Mouse (Mus musculus) megakaryocyte progenitor cell, adult 5-6 weeks (primary cell): ENCODE measurements around the gene Fpr3. TPM values are rescaled to one million over a fixed set of nuclear protein-coding genes. Genes with fewer than 3 reads are reported as not detected.
"Not testable (repeated sequence)": the region's sequence is repeated elsewhere in the genome, so short reads cannot be mapped to it uniquely, and the experiment has no call there.

Source experiments
- ATAC-seq: replicated peaks from 2 replicates; pipeline ENCODE4 v1.8.0; 2016; ENCODE audit warnings: mild to moderate bottlenecking, moderate TSS enrichment, inconsistent platforms; ENCODE audit not compliant: poor library complexity
- total RNA-seq, 2 experiments: library from RNA; stranded (forward) in 1 of 2; stranded (reverse) in 1 of 2; fragments of 157-497, 149-512 nt in 1 of 2; fragments of 200-1000 nt in 1 of 2; gene quantifications; 2 replicates each; pipeline versions ENCODE4 v1.2.3 to v1.2.4; 2015 to 2017

The Fpr3 gene
- total RNA-seq (2015) (not detected in 2 replicates), total RNA-seq (2017) (not detected in 2 replicates)

DNA sequence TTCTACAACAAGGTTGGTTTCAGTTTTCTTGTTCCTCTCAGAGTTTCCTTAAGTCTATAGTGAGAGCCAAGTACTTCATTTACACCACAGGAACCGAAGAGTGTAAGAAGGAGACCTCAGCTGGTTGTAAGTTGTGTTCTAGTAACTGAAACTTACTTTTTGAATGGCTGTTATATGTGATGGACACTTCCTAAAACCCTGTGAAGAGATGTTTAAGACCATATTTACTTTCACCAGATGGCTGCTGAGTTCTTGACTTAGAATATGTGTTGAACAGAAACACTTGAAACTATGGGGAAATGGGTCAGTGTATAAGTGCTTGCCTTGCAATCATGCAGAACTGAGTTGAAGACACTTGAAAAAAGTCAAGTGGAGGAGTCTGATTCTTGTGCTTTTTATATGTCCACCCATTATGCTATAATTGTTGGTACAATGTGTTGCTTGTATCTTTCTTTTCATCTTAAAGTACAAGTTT lies at the start of gene Fpr3, which contains the start of gene Fpr2:
Gene Fpr3, plus strand, starts transcription at position 79 of the 475 bp plus-strand sequence.
Gene Fpr2, plus strand, starts transcription at position 51 of the 475 bp plus-strand sequence.
- ATAC-seq = 0 out of 2 replicates have a peak, but pooled peaks have one; percentile 8

DNA sequence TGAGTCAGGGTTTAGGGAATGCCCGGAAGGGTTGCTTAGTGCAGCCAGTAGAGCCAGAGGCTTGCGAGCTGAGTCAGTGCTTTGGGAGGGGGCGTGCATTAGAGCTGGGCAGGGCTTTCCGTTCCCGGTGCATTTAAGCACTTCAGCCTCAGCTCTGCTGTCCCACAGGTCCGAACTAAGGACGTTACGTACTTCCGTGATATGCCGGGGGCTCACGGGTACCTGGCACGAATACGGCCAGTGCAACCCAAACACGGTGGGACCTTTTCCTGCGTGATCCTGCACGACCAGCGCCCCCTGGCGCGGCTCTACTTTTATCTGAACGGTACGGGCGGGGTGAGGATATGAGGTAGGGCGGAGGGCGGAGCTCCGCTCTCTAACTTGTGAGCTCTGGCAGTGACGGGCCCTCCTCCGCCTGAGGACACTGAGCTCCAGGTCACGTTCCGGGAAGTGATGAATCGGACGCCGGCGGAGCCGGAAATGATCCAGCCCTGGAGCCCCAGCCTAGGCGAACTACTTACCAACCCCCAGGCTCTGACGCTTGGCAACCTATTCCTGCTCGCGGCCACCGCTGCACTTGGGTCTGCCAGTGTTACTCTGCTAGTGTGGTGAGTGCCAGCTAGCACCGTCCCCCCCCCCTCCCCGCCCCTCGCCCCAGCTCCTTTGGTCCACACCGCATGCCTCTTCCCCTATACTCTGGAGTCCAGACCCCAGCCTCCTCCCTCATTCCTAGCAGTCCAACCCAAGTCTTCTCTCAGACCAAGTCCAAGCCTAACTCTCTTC lies 49.5 kb upstream of the Fpr3 start:
- ATAC-seq = peak; percentile 93

DNA sequence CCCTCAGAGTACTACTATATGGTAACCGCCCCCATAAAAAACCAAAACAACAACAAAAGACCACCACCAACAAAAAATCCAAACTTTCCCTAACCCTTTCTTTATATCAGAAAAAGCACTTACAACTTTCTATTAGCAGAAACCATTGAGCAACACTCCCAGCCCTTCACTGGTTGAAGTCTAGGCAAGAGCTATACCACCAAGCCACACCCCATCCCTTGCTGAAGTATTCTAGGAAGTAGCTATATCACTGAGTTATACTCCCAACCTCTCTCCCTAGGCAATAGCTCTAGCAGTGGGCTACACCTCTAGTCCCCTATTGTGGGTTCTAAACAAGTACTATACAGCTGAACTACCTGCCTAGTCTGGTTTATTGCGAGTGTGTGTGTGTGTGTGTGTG lies 48.4 kb upstream of the Fpr3 start:
- no peak for ATAC-seq

DNA sequence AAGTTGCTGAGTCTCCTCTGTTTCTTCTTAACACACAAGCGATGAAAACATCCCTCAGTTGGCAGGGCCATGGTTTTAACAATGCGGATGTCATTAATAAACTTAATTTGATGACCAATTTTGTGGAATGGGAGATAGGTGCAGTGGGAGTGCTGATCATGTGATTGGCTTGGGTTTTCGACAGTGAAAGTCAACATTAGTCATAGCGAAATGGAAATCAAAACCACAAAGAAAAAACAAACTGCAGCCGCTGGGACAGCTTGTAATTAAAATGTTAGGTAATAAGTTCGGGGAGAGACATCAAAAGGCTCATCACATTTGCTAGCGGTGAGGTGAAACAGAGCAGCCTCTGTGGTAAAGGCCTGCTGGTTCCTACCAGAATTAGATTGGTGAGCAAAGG lies 46.9 kb upstream of the Fpr3 start:
- ATAC-seq = no peak

DNA sequence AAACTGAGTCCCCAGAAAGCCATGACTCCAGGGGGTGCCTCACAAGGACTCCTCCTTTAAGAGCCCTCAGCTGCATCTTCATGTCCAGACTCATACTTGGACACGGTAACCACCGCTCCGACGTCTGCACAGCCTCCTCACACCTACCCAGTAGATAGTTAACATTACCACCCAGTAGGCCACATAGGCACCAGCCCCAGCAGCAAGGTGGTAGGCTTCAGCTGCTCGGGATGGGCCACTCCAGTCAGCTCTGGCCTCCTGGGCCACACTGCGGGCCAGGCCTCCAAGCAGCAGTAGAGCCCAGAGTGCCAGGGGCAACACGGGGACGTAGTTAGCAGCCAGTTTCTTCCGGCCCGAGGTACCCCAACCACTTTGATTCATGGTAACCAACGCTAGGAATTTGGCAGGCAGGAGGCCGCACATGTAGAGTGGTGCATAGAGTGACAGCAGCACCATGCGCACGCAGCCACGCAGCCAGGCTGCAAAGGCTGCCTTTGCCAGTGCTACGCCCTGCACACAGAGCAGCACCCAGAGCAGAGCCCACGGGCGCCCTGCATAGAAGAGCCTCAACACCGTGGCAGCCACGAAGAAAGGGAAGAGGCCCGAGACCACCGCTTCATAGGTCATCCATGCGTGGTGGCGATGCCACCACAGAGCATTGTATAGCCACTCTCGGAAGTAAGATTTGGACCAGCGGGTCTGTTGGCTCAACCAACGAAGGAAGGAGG lies 44.0 kb upstream of the Fpr3 start:
- ATAC-seq = no peak

DNA sequence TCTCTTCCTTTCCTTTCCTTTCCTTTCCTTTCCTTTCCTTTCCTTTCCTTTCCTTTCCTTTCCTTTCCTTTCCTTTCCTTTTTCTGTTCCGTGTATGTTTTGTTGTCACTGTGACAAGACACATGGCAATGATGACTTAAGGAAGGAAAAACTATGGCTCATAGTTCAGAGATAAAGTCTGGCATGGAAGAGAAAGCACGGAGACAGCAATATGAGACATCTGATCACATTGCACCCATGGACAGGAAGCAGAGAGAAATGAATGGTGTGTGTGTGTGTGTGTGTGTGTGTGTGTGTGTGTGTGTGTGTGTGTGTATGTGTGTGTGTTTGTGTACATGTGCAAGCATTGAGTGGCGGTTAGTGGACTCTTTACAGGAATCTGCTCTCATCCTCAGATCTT lies 43.0 kb upstream of the Fpr3 start:
- ATAC-seq = not testable (repeated sequence)

DNA sequence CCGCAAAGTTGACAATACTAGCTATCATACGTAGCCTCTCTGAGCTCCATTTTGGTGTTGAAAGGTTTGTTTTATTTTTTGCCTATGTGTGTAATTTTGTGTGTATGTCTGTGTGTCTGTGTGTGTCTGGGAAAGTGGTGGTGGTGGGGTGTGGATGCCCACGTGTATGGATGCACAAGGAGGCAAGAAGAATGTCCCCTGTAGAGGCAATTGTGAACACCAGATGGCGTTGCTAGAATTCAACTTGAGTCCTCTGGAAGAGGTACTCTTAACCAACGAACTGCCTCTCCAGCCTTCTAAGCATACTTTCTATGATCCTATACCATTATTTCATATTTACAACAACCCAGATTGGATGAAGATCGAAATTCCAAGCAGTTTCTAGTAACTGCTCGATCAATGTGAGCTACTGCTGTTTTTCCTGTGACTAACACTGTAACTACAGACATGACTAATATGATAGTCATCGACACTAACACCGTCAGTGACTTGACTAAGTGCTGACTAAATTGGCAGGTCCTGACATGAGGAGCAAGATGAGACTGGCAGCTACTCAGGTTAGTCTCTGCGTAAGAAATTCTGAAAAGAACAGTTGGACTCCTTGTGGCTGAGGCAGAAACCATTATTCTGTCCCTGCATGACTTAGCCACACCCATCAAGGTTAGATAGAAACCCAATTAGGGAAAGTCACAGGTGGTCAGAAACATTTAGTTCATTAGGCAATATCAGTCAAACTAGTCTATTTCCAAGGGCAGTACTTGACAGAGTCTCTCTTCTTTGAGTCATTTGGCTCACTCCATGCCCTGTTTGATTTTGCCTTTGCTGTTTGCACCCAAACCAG lies 42.2 kb upstream of the Fpr3 start:
- ATAC-seq = peak; percentile 67

DNA sequence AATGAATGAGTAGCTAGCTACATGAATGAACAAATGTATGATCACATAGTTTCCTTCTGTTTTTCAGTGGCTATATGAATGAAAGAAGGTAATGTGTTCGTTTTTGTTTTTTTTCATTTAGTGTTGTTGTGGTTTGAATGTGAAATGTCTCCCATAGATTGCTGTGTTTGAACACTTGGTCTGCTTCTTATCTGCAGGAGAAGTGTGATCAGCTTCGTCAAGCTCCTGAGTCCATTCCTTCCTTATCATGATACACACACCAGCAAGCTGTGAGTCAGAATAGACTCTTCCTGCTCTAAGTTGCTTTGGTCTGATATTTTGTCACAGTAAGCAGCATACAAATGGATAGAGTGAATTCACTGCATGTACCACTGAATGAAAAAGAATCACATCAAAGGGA lies 38.7 kb upstream of the Fpr3 start:
- peak; percentile 81 for ATAC-seq

DNA sequence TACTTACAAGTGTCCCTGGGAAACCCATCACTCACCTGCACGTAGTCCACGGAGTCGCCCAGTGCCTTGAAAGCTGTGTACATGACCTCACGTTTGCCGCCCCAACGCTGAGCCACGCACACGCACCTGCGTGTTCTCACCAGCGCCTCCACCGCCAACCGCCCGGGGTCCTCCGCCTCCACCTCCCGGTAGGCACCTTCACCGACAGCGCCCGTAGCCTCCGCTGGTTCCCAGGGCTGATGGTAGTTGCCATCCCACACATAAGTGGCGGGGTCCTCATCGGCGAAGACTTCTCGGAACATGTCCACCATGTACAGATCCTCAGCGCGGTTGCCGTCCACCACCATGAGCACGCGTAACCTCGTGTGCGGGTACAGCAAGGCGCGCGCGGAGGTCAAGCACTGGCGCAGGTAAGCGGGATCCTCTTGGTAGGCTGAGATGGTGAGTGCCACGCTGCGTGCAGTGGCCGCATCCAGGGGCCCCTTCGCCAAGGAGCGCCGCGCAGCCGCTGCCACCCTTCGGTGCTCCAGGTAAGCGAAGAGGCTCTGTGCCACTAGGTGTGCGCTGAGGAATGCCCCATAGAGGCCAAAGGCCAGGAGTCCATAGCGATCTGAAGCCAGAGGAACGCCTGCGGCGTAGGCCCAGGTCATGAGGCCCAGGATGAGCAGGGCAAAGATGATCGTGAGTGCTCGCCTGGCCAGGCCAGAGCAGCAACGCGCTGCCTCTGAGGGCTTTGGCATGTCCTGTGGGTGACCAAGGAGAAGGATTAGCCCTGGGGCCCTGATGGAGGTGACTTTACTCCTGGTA lies 37.5 kb upstream of the Fpr3 start:
- no peak for ATAC-seq

DNA sequence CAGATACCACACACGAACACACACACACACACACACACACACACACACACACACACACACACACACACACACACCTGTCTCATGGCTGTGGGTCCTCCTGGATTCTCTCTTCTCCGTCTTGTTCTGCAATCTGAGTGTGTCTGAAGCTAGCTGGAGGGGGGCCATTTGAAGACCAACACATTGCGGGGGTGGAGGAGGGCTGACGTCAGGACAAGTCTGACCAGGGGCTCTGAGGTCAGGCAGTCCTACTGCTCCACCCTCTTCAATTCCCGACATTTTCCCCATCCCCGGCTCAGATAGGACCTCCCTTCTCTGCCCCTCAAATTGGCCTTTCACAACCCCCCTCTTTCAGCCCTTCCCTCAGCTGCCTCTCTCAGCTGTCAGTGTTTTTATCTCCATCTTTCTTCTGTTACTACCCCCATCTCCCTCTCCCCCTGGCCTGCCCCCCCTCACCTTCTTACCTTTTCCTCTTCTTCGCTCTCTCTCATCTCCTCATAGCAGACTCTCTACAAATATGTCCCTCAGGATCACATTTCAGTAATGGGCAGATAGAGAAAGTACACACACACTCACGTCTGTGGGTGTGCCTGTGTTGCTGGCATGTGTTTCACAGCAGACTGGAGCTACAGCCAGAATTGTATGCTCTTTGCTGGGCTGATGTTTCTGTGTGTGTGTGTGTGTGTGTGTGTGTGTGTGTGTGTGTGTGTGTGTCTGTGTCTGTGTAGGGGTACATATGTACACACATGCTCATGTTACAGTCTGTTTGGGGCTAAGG lies 32.4 kb upstream of the Fpr3 start, which contains the start of gene Has1:
Gene Has1, minus strand, starts transcription at position 142 of the 775 bp plus-strand sequence.
- no peak for ATAC-seq

DNA sequence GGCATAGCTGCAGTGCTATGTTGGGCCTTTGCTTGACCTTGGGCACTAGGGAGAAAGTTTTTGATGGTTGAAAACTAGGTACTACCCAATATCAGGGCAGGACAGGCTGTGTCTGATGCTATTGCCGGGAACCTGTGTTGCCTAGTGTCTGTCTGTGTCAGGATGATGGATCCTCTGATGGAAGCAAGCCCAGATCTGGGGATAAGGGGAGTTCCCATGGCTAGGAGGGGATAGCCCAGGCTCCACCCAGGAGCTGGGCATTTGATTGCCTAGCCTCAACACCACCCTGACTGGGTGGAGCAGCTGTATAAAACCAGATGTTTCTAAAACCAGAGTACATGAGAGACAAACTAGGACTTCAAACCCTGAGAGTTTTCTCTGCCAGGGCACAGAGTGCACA lies 31.0 kb upstream of the Fpr3 start:
- ATAC-seq = no peak

DNA sequence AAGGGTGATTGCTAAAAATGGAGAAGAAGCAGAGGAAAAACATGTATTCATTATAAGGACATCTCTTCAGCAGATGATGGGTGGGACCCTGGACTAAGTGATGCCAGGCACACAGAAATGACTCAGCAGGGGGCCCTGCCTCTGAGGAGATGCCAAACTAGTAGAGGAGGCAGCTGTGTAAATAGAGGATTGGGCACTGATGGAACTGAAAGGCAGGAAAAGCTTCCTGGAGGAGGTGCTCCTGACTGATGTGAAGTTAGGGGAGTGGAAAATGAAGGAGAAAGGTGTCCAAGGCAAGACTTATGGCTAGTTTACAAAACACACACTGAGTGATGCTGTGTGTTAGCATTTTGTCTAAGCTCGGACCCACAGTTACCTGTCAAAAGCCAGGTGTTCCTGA lies 30.2 kb upstream of the Fpr3 start:
- ATAC-seq = no peak

DNA sequence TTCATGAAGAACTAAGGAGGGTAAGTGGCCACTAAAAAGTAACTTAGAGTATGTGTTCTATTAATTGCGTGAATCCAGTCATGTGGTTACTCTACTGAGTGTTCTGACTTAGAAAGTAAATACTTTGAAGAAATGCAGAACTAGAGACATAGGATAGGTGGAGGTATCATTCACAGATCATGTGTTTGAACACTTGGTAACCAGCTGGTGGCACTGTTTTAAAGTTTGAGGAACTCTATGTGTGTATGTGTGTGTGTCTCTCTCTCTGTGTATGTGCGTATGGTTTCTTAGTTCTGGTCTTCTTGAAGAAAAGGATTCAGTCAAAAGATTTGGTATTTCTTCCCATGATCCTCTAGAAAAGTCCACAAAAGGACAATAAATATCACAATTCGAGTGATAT lies 27.5 kb upstream of the Fpr3 start:
- ATAC-seq = peak; percentile 88

DNA sequence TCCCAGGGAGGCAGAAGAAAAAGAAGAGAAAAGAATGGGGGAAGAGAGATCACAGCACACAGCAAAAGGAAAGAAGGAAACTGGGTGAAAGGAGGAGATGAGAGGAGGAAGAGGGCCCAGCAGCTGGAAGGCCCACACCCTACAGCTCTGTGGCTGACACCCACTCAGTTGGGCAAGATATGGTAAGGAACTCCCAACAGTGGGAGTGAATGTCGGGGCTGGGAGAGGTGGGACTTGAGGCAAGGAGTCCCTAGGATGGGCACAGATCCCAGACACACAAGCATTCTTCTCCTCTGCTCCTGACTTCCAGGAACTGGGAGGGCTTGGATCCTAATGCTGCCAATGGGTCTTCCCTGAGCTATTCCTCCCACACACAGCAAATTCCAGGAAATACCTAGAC lies 25.3 kb upstream of the Fpr3 start:
- no peak for ATAC-seq

DNA sequence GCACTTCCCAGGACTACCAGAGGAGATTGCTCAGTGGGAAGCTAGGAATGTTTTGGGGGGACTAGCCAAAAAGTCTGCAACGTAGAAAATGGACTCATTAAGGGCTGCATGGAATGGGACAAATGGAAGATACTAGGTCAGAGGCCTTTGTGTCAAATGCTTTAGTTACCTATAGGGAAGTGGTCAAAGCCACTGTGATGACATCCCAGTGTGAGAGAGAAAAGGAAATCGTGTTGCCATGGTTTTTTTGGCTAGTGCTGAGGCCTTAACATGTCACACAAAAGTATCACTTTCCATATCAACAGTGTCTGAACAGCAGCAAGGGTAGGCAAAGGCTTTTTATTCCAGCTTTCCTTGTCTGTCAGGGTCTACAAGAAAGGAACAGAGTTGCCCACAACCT lies 22.5 kb upstream of the Fpr3 start:
- peak; percentile 91 for ATAC-seq

DNA sequence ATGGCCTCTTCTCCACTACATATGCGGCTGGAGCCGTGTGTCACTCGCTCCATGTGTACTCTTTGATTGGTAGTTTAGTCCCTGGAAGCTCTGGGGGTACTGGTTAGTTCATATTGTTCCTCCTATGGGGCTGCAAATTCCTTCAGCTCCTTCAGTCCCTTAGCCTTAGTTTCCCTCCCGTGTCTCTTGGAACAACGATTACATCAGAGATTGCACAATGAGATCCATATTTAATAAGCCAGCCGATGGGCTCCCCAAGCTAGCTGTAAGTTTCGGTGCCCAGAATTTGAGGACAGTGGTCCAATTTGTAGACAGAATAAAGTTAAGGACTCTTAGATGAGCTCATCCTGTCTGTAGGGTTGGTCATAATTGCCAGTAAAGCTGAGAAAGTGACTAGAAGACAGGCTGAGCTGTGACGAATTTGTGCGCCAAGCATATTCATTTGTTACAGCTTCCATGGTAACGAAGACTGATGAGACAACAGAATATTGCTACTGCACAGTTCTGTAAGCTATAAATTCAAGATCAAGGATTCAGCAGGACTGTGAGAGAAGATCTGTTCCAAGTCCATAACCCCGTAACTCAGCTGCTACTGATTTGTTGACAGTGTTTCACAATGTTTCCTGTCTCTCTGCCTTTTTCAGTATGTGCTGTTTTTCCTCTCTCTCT lies 20.7 kb upstream of the Fpr3 start:
- no peak for ATAC-seq

DNA sequence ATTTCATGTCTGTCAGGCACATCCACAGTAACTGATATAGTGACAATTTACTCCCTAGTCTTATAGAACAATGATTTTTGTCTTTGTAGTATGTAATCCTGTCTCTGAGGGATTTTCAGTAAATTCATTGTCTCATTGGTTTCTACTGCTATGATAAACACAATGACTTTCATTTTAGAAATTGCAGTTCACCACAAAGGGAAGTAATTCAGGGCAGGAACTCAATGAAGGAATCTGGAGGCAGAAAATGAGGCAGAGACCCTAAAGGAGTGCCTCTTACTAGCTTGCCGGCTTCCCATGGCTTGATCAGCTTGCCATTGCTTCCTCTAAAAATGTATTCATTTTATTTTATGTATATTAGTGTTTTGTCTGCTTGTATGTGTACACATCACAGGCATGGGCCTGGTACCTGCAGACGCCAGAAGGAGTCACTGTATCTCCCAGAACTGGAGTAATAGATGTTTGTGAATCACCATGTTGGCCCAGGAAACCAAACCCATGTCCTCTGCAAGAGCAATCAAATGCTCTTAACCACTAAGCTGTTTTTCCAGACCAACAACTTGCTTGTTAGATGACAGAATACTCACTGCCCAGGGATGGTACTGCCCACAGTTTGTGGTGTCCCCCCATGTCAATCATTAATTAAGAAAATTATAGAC lies 16.6 kb upstream of the Fpr3 start:
- ATAC-seq = peak; percentile 38

DNA sequence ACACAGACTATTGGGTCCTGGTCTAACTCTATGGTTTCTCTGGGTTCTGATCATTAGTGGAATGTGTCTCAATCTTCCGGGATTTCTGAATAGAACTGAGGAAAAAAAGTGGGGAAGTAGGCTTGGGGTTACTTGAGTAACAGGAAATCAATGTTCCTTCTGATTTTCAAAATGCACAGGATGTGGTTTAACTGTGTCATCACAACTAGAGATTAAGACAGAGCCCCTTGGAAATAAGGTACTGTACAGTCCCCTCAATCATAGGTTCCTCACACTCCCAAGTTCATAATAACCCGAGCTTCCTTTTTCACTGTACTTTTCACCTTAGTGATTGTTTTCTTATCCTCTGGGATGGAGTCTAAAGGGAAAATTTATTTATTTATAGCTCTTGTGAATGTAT lies 16.0 kb upstream of the Fpr3 start:
- peak; percentile 87 for ATAC-seq
